Mouse (Mus musculus) stomach, embryonic 14.5 days (tissue): ENCODE measurements around the gene Cacna1h. TPM values are rescaled to one million over a fixed set of nuclear protein-coding genes. Genes with fewer than 3 reads are reported as not detected.

Source experiments
- ATAC-seq: fragments of 200-750 bp; cut with Nextera tagmentation; 2 replicates; pipeline ENCODE4 v1.8.0; 2017; ENCODE audit warnings: low read depth, moderate TSS enrichment; ENCODE audit not compliant: insufficient number of reproducible peaks, insufficient read depth, low FRiP score
- H3K27ac ChIP-seq: fragments of 300-500 bp; sonication (generic); 2 replicates; pipeline ENCODE4 v1.5.1; 2014; ENCODE audit warnings: mild to moderate bottlenecking, low read length, moderate library complexity, mixed read lengths
- H3K27me3 ChIP-seq: fragments of 300-500 bp; sonication (generic); 2 replicates; pipeline ENCODE4 v1.6.1; 2014; ENCODE audit warnings: low read length, control low read depth, mixed read lengths; ENCODE audit not compliant: control insufficient read depth, insufficient read depth
- H3K36me3 ChIP-seq: fragments of 300-500 bp; sonication (generic); 2 replicates; pipeline ENCODE4 v1.6.1; 2014; ENCODE audit warnings: mild to moderate bottlenecking, control low read depth, low read length, moderate library complexity, mixed read lengths; ENCODE audit not compliant: control insufficient read depth, insufficient read depth
- H3K4me1 ChIP-seq: fragments of 300-500 bp; sonication (generic); 2 replicates; pipeline ENCODE4 v1.6.1; 2014; ENCODE audit warnings: low read length, control low read depth, mixed read lengths; ENCODE audit not compliant: control insufficient read depth, insufficient read depth
- H3K4me2 ChIP-seq: fragments of 300-500 bp; sonication (generic); replicated peaks from 2 replicates; pipeline ENCODE4 v1.6.1; 2014; ENCODE audit warnings: low read depth, low read length, control low read depth
- H3K4me3 ChIP-seq: fragments of 300-500 bp; sonication (generic); 2 replicates; pipeline ENCODE4 v1.5.1; 2014; ENCODE audit warnings: low read depth, low read length, control low read depth
- H3K9ac ChIP-seq: fragments of 300-500 bp; sonication (generic); replicated peaks from 2 replicates; pipeline ENCODE4 v1.6.1; 2014; ENCODE audit warnings: low read depth, mild to moderate bottlenecking, control low read depth, low read length, moderate library complexity, mixed read lengths
- H3K9me3 ChIP-seq: fragments of 300-500 bp; sonication (generic); 2 replicates; pipeline ENCODE4 v1.6.1; 2016; ENCODE audit warnings: low read depth, low read length, control low read depth; ENCODE audit not compliant: control insufficient read depth
- WGBS: fragments of 180-500 bp; shearing (Covaris S2); extraction: QIAGEN DNeasy Blood & Tissue Kit; methylation state at CpG from one replicate; pipeline ENCODE4 v1.1.7; 2014; 5-methylcytosine and 5-hydroxymethylcytosine counted together
- polyA plus RNA-seq: library from polyadenylated mRNA; unstranded; fragments of >200 nt; fragmentation: Nextera tagmentation; extraction: Ambion mirVana; gene quantifications from 2 replicates; pipeline ENCODE4 v1.2.1, GENCODE M21; 2014

Cacna1h gene
- polyA plus RNA-seq, 1 experiment from 2014 or later, result 6.6 TPM

GRCm38 (mm10) chr17:25433223-25433616, 363 bp downstream of the Cacna1h start:
- H3K4me1 ChIP-seq, result peaks cover 43% of the 10 kb centered on the region
- H3K27me3 ChIP-seq, result no peaks in the 10 kb centered on the region
- H3K9ac ChIP-seq, result peak overlapping the region; percentile 81
- under 1% methylated on average over 34 of the region's 40 CpGs for WGBS
- peak overlapping the region; percentile 75; the same call in 1 of the 2 replicates for H3K27ac ChIP-seq
- H3K4me3 ChIP-seq, result peak overlapping the region; percentile 64
- H3K9me3 ChIP-seq, result no peaks in the 10 kb centered on the region
- no peaks in the 10 kb centered on the region for H3K36me3 ChIP-seq
- 0 out of 2 replicates have a peak, but pooled peaks have one; percentile 2 for ATAC-seq
- H3K4me2 ChIP-seq, result peak overlapping the region; percentile 97

- Histone ChIP-seq H3K27me3 (no peaks in the 10 kb centered on the region), H3K4me3 (peak overlapping the region; percentile 64), H3K9ac (peak overlapping the region; percentile 81), H3K27ac (peak overlapping the region; percentile 75; the same call in 1 of the 2 replicates), H3K36me3 (no peaks in the 10 kb centered on the region), H3K4me1 (peaks cover 48% of the 10 kb centered on the region), H3K9me3 (no peaks in the 10 kb centered on the region), H3K4me2 (peak overlapping the region; percentile 97)
- under 1% methylated on average over 53 of the region's 53 CpGs for WGBS
- no peak for ATAC-seq
Observed at GRCm38 (mm10) chr17:25432433-25433181, 976 bp downstream of the Cacna1h start.

GRCm38 (mm10) chr17:25430534-25430933, 3.0 kb downstream of the Cacna1h start:
- Histone ChIP-seq H3K27me3 (no peaks in the 10 kb centered on the region), H3K9me3 (no peaks in the 10 kb centered on the region), H3K4me2 (no peak overlapping the region), H3K4me3 (no peak overlapping the region), H3K4me1 (peaks cover 64% of the 10 kb centered on the region), H3K27ac (no peak overlapping the region), H3K9ac (no peak overlapping the region), H3K36me3 (no peaks in the 10 kb centered on the region)
- ATAC-seq, result no peak
- WGBS, result 44% methylated on average over 8 of the region's 8 CpGs

GRCm38 (mm10) chr17:25429886-25430285, 3.7 kb downstream of the Cacna1h start:
- no peak for ATAC-seq
- Histone ChIP-seq H3K9ac (no peak overlapping the region), H3K4me1 (peaks cover 60% of the 10 kb centered on the region), H3K27me3 (no peaks in the 10 kb centered on the region), H3K27ac (no peak overlapping the region), H3K36me3 (no peaks in the 10 kb centered on the region), H3K9me3 (no peaks in the 10 kb centered on the region), H3K4me3 (no peak overlapping the region), H3K4me2 (no peak overlapping the region)
- 22% methylated on average over 6 of the region's 6 CpGs for WGBS

GRCm38 (mm10) chr17:25429240-25429639, 4.3 kb downstream of the Cacna1h start:
- H3K36me3 ChIP-seq, result no peaks in the 10 kb centered on the region
- H3K4me1 ChIP-seq, result peaks cover 54% of the 10 kb centered on the region
- no peak overlapping the region for H3K27ac ChIP-seq

GRCm38 (mm10) chr17:25427441-25427840, 6.1 kb downstream of the Cacna1h start:
- Histone ChIP-seq H3K27ac (no peak overlapping the region; the same call in 1 of the 2 replicates), H3K9ac (no peak overlapping the region), H3K4me3 (no peak overlapping the region), H3K9me3 (no peaks in the 10 kb centered on the region), H3K4me1 (peaks cover 54% of the 10 kb centered on the region), H3K36me3 (no peaks in the 10 kb centered on the region), H3K27me3 (no peaks in the 10 kb centered on the region), H3K4me2 (no peak overlapping the region)
- peak; percentile 57; the same call in 1 of the 2 replicates for ATAC-seq
- WGBS, result 19% methylated on average over 10 of the region's 10 CpGs

More at GRCm38 (mm10) chr17:25429240-25429639, 4.3 kb downstream of the Cacna1h start:
- no peak overlapping the region for H3K9ac ChIP-seq
- no peak overlapping the region for H3K4me2 ChIP-seq
- ATAC-seq, result no peak
- no peak overlapping the region for H3K4me3 ChIP-seq
- no peaks in the 10 kb centered on the region for H3K27me3 ChIP-seq
- 56% methylated on average over 5 of the region's 5 CpGs for WGBS
- no peaks in the 10 kb centered on the region for H3K9me3 ChIP-seq

GRCm38 (mm10) chr17:25425996-25426395, 7.6 kb downstream of the Cacna1h start:
- H3K27ac ChIP-seq, result no peak overlapping the region
- WGBS, result 68% methylated on average over 2 of the region's 2 CpGs
- ATAC-seq, result no peak
- no peak overlapping the region for H3K4me3 ChIP-seq
- no peaks in the 10 kb centered on the region for H3K9me3 ChIP-seq
- H3K4me2 ChIP-seq, result no peak overlapping the region
- H3K9ac ChIP-seq, result no peak overlapping the region
- H3K36me3 ChIP-seq, result peaks cover 6% of the 10 kb centered on the region; the same call in 1 of the 2 replicates
- peaks cover 42% of the 10 kb centered on the region for H3K4me1 ChIP-seq
- no peaks in the 10 kb centered on the region for H3K27me3 ChIP-seq

GRCm38 (mm10) chr17:25424526-25425080, 9.0 kb downstream of the Cacna1h start:
- peaks cover 6% of the 10 kb centered on the region; the same call in 1 of the 2 replicates for H3K36me3 ChIP-seq
- H3K27me3 ChIP-seq, result no peaks in the 10 kb centered on the region
- peaks cover 31% of the 10 kb centered on the region for H3K4me1 ChIP-seq
- H3K27ac ChIP-seq, result no peak overlapping the region
- H3K9me3 ChIP-seq, result no peaks in the 10 kb centered on the region
- no peak for ATAC-seq
- 64% methylated on average over 8 of the region's 8 CpGs for WGBS
- no peak overlapping the region for H3K9ac ChIP-seq
- H3K4me2 ChIP-seq, result no peak overlapping the region
- no peak overlapping the region for H3K4me3 ChIP-seq
